Mouse (Mus musculus): ENCODE results near the gene Bik.

GRCm38 (mm10) chr15:83530688-83531087 is 4.0 kb downstream of the Bik start:
- TF ChIP-seq CTCF (IDR thresholded peaks at IDR 0.05; ENCODE audit: low read depth) (no peak), EP300 (IDR thresholded peaks at IDR 0.05; ENCODE audit: low read depth) (no peak)
